Mouse (Mus musculus): ENCODE data around the gene Muc1.
"Not testable (repeated sequence)": the region's sequence is repeated elsewhere in the genome, so short reads cannot be mapped to it uniquely, and the experiment has no call there.

Muc1 gene

GRCm38 (mm10) chr3:89209731-89210130 lies 19.1 kb upstream of the Muc1 start:
- no peak for DNase-seq (ENCODE audit: low spot score in 2 of 2)

DNA sequence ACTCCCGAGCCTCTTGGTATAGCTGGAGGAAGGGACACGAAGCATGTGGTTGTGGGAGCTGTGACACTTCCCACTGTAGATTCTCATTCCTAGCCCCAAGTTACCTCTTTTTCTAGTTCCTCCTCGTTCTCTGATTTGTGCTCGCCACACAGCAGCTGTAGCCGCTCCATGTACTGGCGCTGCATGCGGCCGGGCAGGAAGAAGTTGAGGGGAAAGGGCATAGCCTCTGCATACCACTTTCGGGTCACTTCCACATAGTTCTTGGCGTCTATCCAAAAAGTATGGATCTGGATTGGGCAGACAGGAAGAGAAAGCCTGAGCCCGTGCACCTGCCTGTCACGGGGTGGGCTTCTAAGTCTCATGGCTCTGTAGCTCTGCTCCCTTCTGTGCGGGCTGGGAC lies 18.7 kb upstream of the Muc1 start:
- no peak for DNase-seq (ENCODE audit: low spot score in 2 of 2)

DNA sequence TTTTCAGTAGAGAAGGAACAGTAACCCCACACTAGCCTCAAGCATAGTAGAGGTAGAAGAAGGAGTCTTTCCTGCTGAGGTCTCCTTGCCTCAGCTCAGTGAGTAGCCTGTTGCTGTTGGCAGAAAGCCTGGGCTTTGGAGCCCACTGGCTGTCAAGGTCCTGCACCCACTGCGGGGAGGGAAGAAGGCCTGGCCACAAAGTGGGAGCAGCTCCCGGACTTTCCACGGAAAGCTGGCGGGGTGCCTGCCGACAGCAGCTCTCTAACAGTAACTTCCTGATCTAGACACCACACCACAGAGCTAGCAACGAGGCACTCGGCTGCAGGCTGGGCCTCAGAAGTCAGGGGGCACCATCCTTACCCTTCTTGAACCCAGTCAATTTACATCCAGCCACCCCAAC lies 18.1 kb upstream of the Muc1 start:
- DNase-seq (ENCODE audit: low spot score in 2 of 2), result no peak

GRCm38 (mm10) chr3:89213803-89214530 lies 14.9 kb upstream of the Muc1 start:
- peak; percentile 70 to 79 for DNase-seq (ENCODE audit: low spot score in 2 of 2)

DNA sequence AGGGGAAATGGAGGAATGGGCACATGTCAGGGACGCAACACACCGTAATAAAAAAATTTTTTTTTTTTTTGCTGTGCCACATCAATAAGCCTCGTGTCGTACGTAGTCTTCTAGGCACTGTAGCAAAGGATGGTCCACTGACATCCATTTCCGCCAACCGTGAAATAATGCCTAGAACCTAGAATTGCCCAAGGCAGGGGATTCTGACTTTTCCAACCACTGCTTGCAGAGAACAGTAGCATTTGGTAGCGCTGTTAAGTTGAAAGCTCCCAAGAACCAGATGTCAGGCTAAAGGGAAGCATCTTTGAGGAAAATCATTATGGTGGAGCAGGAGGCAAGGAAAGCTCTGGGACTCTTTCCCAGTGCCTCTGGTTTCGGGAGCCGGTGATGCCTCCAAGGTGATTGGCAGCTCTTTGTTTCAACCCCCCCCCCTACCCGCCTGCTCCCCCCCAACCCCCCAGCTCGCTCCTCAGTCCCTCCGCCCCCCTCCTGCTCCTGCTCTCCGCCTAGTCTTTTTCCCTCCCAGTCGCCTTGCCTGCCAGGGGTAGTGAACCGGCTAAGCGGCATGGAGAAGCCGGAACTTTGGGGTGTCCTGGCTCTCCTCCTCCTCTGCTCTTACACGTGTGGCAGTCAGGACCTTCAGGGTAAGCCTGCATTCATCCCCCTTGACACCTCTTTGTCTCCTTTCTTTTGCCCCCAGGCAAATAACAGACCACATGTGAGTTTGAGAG lies 14.0 kb upstream of the Muc1 start, which contains the start of gene Thbs3:
Thbs3 (plus strand) TSS at position 500 of the 731 bp plus-strand sequence.
- no peak for DNase-seq (ENCODE audit: low spot score in 2 of 2)

- peak; percentile 55 to 78 for DNase-seq (ENCODE audit: low spot score in 2 of 2)
Measured at GRCm38 (mm10) chr3:89215853-89216252, 13.0 kb upstream of the Muc1 start.

GRCm38 (mm10) chr3:89216407-89216806 lies 12.4 kb upstream of the Muc1 start:
- DNase-seq (ENCODE audit: low spot score in 2 of 2), result not testable (repeated sequence)

GRCm38 (mm10) chr3:89218271-89218670 lies 10.6 kb upstream of the Muc1 start:
- DNase-seq (ENCODE audit: low spot score in 2 of 2), result no peak

DNA sequence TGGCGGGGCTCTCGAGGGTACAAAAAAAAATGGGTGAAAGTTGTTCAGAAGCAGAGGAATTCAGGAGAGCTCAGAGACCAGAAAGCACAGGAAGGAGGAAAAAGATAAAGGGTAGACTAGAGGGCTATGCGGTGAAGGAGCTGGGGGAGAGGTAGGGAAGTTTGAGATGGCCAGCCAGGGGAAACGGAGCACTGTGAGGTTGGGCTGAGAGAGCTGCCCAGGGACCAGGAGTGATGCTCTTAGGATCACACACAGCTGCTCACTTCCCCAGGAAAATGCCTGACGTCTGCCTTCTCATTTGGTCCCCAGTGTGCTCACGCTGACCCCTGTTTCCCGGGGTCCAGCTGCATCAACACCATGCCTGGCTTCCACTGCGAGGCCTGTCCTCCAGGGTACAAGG lies 9.3 kb upstream of the Muc1 start:
- no peak for DNase-seq (ENCODE audit: low spot score in 2 of 2)

- no peak for DNase-seq (ENCODE audit: low spot score in 2 of 2)
Measured at GRCm38 (mm10) chr3:89221167-89221566, 7.7 kb upstream of the Muc1 start.

GRCm38 (mm10) chr3:89224796-89225195 lies 4.1 kb upstream of the Muc1 start:
- no peak for DNase-seq (ENCODE audit: low spot score in 2 of 2)

GRCm38 (mm10) chr3:89225321-89225815 lies 3.5 kb upstream of the Muc1 start:
- DNase-seq (ENCODE audit: low spot score in 2 of 2), result no peak

DNA sequence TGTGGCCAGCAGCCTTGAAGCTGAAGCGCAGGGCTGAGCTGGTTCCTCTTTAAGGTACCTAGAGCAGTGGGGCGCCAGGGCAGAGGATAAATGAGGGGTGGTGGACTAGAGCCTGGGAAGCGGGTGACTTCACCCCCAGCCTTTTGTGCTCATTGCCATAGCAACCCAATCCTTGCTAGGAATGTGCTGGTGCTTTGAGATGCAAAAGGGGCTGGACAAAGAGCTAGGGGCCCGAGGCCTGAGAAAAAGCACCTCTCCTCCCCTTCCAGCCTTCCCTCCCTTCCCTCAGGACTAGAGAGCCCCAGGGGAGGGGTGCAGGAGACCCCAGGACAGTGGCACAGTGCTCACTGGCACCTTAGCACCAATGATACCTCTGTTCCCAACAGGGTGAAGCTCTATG lies 2.9 kb upstream of the Muc1 start:
- DNase-seq (ENCODE audit: low spot score in 2 of 2), result no peak

DNA sequence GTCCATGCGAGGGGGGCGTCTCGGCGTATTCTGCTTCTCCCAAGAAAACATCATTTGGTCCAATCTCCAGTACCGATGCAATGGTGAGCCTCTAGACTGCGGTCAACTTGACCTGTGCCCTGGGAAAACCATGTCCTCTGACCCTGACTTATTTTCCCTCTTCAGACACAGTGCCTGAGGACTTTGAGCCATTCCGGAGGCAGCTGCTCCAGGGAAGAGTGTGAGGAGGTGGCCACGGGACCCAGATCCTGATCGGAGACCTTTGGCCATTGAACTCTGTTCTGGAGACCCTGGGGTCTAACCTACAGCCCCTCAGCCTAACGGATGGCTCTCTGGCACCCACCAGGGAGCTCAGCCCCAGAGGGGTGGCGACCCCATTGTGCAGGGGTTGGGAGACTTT lies 2.5 kb upstream of the Muc1 start:
- no peak for DNase-seq (ENCODE audit: low spot score in 2 of 2)

DNA sequence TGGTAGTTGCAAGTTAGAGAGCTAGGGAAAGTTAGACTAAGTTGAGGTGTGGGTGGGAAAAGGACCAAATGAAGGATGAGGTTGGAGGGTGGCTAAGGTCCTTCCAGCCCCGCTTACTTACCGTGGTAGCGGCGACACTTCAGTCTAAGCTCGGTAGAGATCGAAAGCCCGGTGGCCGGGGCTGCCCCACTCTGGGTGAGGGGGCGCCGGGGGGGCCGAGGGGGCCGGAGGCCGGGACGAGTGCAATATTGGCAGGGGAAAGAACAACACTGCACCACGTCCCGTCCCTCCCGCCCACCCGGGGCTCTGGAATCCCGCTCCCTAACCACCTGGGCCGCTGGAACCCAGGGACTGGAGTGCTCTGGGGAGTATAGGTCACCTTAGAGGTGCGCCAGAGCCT lies 2.0 kb upstream of the Muc1 start, which contains the start of gene Mtx1:
Mtx1 (minus strand) TSS at position 189 of the 400 bp plus-strand sequence.
- no peak for DNase-seq (ENCODE audit: low spot score in 2 of 2)

GRCm38 (mm10) chr3:89227307-89228179 lies 1.3 kb upstream of the Muc1 start:
- peak in 1 of 2 experiments; percentile 31 for DNase-seq (ENCODE audit: low spot score in 2 of 2)

GRCm38 (mm10) chr3:89228180-89228549 lies 692 bp upstream of the Muc1 start:
- DNase-seq (ENCODE audit: low spot score in 2 of 2), result peak; percentile 75 to 87

GRCm38 (mm10) chr3:89229276-89229675 lies 419 bp downstream of the Muc1 start:
- DNase-seq (ENCODE audit: low spot score in 2 of 2), result no peak

DNA sequence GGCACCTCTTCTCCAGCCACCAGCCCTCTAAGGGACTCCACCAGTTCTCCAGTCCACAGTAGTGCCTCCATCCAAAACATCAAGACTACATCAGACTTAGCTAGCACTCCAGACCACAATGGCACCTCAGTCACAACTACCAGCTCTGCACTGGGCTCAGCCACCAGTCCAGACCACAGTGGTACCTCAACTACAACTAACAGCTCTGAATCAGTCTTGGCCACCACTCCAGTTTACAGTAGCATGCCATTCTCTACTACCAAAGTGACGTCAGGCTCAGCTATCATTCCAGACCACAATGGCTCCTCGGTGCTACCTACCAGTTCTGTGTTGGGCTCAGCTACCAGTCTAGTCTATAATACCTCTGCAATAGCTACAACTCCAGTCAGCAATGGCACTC lies 1.7 kb downstream of the Muc1 start:
- no peak for DNase-seq (ENCODE audit: low spot score in 2 of 2)

GRCm38 (mm10) chr3:89231345-89231744 lies 2.5 kb downstream of the Muc1 start:
- no peak for DNase-seq (ENCODE audit: low spot score in 2 of 2)

GRCm38 (mm10) chr3:89231772-89232275 lies 3.0 kb downstream of the Muc1 start:
- DNase-seq (ENCODE audit: low spot score in 2 of 2), result no peak

- no peak for DNase-seq (ENCODE audit: low spot score in 2 of 2)
Measured at GRCm38 (mm10) chr3:89232614-89233013, 3.8 kb downstream of the Muc1 start.

All from spleen, postnatal 14 days (tissue).